Mouse (Mus musculus) embryonic fibroblast, embryonic 13.5 days (primary cell): ENCODE data around the gene Hist3h2a.

ENCODE experiments used
- CTCF ChIP-seq: IDR thresholded peaks from 2 replicates; pipeline ENCODE4 v1.5.1; 2011; ENCODE audit warnings: mild to moderate bottlenecking, control low read depth, low read length, moderate library complexity, borderline replicate concordance; ENCODE audit not compliant: insufficient read depth
- POLR2A ChIP-seq: IDR thresholded peaks from 2 replicates; pipeline ENCODE4 v1.6.1; 2011; ENCODE audit warnings: low read depth, mild to moderate bottlenecking, control low read depth, low read length, moderate library complexity

GRCm38 (mm10) chr11:58959921-58960465 lies 5.5 kb downstream of the Hist3h2a start:
- 0 out of 2 replicates have a peak, but pooled peaks have one; percentile 16 for TF ChIP-seq CTCF
- TF ChIP-seq POLR2A: no peak
